Mouse (Mus musculus) right cerebral cortex, adult 18-20 months (tissue): ENCODE measurements around the gene Tbc1d17.

Source experiments
- DNase-seq: peaks from one replicate; pipeline ENCODE4 v3.0.0; 2022; ENCODE audit warnings: mixed read lengths

Tbc1d17 gene

DNA sequence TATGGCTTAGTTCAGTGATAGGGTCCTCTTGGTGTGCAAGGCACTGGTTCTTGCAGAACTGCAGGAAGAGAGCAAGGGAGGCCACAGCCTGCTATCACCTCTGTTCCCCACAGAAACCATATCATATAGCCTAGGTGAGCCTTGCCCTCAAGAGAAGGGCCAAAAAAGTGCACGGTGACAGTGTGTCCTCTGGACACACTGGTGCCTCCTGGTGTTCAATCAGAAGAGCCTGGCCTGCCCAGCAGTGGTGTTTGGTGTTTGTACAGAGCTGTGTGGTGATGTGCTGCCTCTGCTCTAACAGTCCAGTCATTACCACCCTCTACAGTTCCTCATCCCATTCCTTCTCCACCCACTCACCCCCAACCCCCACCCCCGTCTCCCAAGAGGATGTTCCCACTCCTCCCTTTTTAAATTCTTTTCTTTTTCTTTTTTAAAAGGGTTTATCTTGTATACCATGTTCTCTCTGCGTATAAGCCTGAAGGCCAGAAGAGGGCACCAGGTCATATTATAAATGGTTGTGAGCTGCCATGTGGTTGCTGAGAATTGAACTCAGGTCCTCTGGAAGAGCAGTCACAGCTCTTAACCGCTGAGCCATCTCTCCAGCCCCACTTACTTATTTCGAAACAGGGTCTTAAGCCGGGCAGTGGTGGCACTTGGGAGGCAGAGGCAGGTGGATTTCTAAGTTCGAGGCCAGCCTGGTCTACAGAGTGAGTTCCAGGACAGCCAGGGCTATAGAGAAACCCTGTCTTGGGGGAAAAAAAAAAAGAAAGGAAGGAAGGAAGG, 27.0 kb downstream of the Tbc1d17 start:
- no peak for DNase-seq

DNA sequence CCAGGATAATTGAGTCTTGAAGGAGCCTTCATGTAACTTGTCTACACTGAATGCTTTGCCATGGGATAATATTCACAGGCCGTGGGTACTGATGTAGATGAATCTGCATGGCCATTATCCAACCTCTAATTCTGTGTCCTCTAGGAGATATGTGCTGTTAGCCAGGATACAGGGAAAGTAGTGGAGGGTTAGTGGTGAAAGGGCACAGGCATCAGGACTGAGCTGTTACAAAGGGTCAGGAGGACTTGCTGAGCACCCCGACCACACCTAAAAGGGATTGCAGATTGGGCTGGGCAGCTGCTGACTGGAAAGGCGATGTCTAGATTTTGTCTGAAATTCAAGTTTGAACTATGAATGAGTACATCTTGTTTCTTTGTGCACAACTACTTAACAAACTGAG, 28.4 kb downstream of the Tbc1d17 start:
- no peak for DNase-seq

DNA sequence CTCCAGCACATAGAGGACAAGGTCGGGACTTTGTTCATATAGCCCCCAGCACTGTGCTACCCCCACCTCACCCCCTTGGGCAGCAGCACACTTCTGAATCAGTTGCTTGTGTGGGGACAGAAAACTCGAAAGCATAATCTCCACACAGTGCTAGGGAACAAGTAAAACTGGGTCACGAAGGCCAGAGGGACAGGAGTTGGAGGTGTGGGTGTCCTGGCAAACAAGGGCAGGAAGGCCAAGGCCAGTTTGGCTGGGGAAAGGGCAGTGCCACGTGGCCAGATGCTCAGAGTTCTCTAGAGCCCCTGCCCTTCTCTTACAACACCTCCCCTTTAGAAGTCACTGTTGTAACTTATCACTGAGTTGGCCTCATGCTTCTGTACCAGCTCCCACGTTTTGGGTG, 29.0 kb downstream of the Tbc1d17 start:
- no peak for DNase-seq

DNA sequence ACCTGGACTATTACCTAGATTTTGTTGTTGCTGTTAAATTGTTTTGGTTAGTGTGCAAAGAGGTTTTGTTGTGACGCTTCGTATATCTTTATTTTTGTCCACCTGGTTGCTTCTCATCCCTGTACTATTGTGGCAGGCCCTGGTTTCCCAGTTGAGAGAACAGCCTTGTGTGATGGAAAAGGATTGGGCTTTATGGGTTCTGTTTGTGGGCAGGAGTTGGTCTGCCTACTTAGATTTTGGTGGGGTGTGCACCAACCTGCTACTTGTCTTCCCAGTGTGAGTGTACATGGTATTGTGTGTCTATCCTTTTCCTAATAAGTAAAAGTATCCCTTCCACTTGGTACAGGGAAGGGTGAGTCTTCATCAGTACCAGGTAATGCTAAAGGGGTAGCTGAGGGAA, 29.5 kb downstream of the Tbc1d17 start:
- DNase-seq = no peak

DNA sequence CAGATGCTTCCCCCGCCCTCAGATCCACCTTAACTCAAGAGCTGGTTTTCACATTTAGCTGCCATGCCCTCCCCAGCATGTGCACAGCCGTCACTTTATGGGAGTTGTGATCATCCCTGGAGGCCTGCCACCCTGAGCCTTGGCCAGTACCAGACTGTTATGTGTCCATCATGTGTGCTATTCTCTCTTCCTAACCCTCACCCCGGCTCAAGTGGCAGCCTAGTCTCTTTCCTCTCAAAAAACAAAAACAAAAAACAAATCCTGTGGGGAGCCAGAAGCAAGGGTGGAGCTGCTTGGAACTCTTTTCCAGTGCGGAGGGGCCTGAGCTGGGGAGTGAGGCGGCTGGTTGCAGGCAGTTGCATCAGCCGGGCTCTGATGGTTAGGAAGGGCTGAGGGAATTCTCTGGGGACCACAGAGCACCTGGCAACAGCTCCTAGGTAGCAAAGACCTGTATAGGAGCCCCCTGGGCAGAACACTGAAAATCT, 30.1 kb downstream of the Tbc1d17 start:
- no peak for DNase-seq

DNA sequence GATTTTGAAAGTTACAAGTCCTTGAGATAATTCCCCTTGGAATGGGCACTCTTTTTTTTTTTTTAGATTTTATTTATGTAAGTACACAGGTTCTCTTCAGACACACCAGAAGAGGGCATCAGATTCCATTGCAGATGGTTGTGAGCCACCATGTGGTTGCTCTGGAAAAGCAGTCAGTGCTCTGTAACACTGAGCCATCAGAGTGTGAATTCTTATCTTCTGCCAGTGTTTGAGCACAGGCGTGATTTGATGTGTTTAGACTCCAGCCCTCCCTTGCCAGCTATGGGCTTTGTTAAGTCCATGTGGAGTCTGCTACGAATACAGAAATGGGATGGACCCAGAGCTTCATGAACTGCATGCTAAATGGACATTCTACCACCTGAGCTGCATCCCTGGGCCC, 30.7 kb downstream of the Tbc1d17 start:
- no peak for DNase-seq

DNA sequence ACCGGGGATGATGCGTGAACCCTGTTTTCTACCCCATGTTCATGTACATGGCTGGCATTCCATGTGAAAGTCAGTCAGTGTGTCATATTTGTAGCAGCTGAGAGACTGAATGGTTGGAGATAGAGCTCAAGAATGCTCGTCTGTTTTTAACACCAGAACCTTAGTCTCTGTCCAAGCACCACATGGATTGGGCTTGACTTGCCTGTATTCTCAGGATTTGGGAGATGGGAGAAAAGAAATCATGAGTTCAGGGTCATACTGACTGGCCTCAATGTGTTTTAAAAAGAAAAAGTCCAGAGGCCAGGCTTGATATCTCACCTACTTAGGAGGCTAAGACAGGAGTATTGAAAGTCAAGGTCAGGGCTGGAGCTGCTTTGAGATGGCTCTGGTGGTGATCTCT, 31.4 kb downstream of the Tbc1d17 start:
- DNase-seq = no peak

DNA sequence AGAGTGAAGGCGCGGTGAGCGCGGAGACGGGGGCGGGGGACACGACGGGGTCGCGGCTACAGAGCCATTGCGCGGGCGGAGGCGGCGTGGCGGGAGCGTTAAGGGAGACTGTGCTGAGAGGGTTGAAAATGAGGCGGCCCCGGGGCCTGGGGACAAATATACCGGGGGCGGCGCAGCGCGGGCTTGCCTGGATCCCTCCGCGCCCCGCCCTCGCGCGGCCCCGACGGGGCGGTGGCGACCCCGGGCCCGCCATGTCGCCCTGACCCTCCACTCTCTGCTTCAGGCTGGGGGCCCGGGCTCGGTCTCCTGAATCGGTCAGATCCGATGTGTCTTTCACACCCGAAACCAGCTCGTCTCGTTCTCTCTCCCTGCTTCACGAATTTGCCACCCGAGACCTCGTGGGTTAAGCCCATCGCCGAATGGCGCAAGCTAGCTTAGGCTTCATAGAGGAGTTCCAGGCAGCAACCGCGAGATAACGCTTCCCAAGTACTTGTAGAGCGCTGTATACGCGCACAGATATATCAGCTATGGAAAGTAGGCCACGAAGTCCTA, 32.3 kb downstream of the Tbc1d17 start, which contains the start of gene Atf5:
Gene Atf5 (minus strand): TSS at position 189 of the 552 bp plus-strand sequence.
- DNase-seq = no peak

DNA sequence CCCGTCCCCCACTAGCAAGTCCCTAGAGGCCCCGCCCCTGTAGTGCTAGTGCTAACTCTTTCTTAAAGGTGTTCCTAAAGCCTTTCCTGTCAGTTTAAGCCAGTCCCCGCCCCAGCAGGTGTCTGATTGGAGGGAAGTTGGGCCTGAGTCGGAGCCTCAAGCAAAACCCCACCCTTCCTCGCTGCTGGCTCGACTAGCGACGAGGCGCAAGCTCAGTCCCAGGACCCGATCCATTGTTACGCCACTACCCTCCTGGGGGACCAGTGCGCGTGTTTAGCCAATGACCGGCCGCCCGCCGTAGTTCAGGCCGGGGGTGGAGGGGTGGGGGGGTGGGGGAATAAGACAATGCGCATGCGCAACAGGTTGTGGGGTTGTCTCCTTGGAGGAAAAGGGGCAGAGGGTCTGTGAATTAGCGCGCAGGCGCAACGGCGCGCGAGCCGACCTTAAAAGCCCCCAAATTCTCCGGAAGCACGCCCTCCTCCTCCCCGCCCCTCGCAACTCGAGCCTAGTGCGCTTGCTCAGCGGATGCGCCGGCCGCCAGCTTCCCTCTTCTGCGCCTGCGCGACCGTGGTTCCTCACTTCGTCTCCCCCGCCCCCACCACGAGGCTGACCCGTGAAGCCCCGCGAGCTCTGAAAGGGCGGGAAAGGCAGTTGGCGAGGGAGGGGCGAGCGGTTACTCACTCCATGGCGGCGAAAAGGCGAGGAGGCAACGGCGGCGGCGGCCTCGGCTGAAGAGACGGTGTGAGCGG, 33.0 kb downstream of the Tbc1d17 start, which contains the start of the genes Nup62 and Il4i1:
Gene Nup62 (plus strand): TSS at position 368 of the 749 bp plus-strand sequence.
Gene Il4i1 (plus strand): TSS at position 667 of the 749 bp plus-strand sequence.
- peak; percentile 98 for DNase-seq

DNA sequence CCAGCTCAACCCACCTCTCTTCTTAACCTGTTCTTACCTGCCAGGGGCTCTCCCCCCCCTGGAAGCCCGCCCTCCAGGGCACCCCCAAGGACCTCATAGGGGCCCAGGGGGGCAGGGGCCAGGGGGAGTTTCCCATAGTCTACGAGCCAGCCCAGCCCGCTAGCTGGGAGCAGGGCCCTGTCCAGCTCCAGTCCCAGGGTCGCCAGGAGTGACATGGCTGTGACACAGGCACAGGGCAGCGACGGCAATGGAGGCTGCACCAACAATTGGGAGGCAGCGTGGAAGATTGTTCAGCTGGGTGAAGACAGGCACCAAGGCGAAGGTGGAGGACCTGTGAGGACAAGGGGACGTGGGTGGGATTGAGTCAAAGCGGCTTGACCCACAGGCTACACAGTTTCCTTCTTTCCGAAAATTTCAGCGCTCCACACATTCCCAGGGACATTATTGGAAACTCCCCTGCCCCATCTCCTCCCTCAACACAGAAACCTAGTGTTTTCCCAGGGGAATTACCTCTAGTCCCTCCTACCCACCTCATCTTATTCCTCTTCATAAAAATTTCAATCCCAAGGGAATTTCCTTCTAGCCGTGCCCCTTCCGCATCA, 33.8 kb downstream of the Tbc1d17 start:
- no peak for DNase-seq

DNA sequence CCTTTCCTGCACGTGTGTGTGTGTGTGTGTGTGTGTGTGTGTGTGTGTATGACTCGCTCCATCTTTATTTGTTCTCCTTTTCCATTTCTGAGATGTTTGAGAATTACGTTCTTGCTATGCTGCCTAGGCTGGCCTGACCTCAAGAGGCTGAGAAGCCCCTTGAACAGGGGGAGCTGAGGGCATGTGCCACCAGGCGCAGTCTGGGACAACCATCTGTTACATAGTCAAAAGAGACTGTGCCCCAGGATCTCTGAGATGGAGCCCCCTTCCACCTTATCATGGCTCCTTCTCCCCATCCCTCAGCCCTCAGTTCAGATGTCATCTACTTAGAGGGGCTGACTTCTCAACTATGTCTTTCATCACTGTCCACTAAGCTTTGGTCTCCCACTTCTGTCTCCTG, 34.5 kb downstream of the Tbc1d17 start:
- no peak for DNase-seq

DNA sequence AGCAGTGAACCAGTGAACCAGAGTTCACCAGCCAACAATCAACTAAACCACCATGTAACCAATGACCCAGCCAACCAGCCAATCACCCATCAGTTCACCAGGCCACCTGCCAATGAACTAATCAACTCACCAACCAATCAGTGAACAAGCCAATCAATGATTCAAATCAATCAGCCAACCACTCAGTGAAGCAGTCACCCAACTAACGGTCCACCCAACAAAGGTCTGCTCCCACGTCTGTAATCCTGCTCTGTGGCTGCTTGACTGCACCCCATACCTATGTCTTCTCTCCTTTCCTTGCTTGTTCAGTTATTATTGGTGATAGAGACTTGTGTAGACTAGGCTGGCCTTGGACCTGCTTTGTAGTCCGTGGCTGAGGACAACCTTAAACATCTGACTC, 34.9 kb downstream of the Tbc1d17 start:
- no peak for DNase-seq

DNA sequence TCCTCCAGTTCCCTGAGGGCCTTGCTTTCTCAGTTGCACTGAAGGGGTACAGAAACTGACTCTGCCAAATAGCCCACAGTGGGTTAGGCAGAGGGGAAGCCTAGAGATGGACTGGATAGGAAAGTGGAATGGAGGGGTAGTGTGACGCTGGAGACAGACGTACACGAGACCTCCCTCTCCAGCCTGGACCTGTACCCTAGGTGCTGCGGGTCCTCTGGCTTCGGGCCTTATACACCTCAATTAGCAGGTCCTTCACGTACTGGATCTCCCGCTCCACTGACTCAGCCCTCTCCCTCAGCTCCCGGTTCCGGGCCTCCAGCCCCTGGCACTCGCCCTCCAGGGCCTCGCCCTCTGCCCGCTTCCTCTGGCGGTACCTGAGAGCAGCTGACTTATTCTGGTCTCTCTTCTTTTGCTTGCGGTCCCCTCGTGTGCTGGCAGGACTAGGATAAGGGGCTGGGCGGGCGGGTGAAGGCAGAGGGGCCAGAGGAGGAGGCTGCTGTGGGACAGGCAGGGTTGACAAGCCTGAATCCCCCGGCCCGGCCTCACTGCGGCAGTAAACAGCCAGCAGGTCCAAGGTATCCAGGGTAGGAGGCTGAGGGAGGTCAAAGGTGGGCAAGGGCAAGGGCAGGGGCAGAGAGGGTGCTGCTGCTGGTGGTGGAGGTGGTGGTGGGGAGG, 36.1 kb downstream of the Tbc1d17 start:
- no peak for DNase-seq

DNA sequence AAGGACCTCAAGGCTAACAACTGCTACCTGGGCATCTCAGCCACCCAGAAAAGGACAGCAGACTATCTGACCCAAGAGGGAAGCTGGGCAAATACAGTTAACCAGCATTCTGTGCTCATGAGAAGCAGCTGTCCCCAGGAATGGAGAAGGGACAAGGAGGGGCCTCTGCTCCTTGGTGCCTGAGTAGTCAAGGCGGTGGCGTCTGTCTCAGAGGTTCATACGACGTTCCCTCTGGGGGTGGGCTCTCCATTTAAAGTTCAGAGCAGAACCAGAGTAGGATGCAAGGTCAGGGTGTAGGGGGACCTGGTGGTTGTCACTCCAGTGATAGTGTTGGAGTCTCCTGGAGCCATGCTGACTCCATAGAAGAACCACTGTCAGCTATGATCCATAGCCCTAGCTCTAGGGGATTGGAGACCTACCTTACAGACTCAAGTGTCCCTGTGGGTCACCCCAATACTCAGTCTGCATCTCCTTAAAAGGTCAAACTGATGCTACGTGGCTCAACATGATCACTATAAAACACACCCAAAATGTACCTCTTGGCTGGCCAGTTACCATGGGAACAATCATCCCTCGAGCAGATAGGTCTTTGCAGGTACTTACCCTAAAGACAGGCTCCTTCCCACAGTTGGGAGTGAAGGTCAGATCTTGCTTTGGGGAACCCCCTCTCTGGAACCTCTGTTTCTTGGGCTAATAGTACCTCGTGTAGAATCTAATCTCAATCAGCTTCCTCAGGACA, 37.9 kb downstream of the Tbc1d17 start:
- no peak for DNase-seq

DNA sequence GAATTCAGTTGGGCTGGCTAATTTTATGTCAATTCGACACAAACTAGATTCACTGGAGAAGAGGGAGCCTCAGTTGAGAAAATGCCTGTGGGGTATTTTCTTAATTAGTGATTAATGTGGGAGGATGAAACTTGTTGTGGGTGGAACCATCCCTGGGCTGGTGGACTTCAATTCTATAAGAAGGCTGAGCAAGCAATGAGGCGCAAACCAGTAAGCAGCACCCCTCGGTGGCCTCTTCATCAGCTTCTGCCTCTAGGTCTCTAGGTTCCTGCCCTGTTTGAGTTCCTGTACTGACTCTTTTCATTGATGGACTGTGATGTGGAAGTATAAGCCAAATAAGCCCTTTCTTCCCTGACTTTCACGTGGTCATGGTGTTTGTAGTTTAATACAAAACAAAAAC, 38.5 kb downstream of the Tbc1d17 start:
- DNase-seq = no peak

DNA sequence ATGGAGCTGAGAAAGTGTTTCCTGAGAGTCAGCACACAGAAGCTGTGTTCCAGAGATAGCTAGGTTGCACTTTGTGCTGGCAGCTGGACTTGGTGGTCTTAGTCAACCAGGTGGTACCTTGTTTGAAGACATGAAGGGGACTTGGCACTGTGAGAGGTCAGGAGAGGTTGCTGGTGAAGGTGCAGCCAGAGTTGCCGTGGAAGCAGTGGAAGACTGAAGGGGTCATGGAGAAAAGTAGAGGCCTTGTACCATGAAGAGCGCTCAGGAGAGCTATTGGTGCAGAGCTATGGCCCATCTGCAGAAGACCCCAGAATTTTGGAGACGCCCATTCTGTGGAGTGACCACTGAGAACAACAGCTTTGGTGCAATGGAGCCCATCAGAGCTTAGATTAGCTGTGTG, 39.4 kb downstream of the Tbc1d17 start:
- no peak for DNase-seq

DNA sequence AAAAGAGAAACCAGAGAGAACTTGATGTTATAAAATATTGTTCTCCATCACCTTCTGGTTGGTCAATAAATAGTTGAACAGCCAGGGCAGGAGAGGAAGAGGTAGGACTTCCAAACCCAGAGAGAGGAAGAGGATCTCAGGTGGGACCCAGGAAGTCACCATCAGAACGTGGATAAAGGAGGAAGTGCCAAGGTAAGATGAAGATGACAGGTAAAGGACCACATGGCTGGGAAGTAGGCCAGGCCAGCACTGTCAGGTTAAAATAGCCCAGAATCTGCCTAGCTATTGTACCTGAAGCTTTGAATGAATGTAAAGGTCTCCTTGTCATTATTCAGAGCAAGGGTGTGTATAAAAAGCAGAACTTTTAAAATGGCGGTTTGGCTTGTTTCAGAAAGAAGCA, 40.0 kb downstream of the Tbc1d17 start:
- DNase-seq = no peak

DNA sequence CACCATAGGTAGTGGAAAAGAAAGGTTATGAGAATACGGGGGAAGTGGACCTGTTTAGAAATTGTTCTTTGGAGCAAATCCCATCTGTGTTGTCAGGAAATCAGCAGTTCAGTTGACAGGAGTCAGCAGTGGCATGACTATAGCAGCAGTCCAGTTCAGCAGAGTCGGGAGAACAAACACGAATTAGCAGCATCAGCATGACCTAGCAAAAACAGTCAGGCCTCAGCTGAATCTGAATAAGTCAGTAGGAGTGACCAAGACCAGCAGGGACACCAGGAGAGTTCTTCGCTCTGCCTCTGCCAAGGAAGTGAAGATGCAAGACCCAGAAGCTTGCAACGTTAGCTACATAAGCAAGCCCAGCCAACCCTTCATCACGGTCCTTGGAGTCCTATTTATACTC, 56.1 kb downstream of the Tbc1d17 start:
- DNase-seq = no peak

DNA sequence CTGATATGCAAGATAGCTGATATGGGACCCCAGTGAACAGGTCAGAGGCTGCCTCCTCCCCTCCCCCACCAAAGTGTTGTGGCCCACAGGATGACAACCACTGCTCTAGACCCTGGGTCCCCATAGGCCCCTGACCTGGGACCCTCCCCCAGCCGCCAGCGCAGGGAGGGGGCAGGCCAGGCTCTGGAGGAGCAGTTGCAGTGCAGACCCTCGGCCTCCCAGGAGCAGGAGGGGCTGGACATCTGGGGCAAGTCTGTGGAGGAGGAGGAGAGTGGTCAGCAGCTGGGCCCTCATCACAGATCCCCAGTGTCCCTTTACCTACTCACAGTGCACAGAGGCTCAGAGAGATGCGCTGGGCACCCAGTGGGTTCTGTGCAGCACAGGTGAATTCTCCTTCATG, 58.8 kb downstream of the Tbc1d17 start:
- DNase-seq = no peak

DNA sequence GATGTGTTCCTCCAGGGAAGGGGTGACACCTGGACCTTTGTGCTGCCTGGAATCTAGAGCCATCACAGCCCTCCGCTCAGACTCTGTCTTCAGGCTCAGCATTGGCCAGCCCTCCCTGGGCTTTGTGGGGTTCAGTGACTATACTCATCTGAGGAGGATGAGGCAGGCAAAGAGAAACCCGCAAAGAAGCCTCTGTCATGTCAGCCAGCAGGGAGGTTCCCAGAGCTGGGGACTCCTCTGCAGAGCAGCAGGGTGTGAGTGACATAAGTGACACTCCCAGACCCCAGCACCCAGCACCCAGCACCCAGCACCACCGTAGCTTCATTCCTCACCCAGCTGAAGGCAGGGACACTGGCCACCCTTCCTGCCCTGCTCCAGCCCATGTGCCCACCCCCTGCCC, 59.3 kb downstream of the Tbc1d17 start:
- no peak for DNase-seq
